In the genomic region with DNA sequence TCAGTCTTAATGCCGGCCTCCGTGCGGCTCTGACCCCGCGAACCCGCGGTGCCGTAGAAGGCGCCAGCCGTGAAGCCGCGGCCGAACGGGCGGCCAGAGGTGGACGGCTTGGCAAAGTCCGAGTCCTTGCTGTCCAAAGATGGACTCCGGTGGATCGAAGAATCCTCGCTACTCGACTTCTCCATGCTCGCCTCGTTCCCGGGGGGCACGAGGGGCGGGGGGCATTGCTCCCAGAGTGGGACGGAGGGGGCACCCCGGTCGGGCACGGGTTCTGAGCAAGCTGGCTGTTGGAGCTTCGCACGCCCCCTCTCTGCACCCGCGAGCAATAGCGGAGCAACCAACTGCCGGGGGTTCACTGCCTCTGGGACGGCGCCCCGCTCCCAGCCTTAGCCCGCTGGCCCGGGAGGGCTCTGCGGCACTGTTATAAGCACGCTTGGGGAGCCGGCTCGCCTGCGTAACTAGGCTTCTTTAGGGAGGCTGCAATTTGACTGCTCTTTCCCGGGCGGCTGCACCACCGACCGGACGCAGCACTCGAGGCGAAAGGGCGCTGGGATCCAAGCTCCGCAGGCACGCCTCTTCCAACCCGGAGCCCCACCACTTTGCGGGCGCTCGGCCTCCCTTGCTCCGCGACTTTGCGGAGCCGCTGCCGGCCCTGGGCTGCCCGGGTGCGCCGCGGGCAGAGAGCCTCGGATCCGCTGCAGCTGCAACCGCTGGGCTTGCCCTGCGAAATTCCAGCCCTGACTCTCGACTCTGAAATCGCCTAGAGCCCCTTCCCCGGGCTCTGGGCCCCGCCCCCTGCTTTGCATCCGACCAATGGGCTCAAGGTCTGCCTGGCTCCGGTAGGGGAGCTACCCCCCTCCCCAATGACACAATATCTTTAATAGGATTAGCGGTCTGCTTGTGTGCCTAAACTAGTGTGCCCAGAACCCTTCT, we compare ENCODE assay signal across 8 mouse cellular contexts.
A peak's percentile ranks its signal among the peaks of the same experiment; 100 is the strongest.
DNase-seq lines count a peak whose midpoint lies in the region; ATAC-seq and TF ChIP-seq lines count a peak whose summit lies in the region.

No protein-coding gene starts in this region.

- no peaks in the 10 kb centered on the region for H3K36me3 ChIP-seq in forebrain, embryonic 12.5 days (replicated peaks)
- H3K36me3 ChIP-seq in heart, postnatal 0 days (replicated peaks; ENCODE audit: control insufficient read depth, insufficient read depth, low read length) = no peaks in the 10 kb centered on the region

- peaks cover 11% of the 10 kb centered on the region; the same call in 1 of the 2 replicates for H3K4me1 ChIP-seq in brown adipose tissue, adult 24 weeks (ENCODE audit: control insufficient read depth, insufficient read depth, insufficient read length, low read length)
- H3K4me1 ChIP-seq in forebrain, embryonic 12.5 days = peaks cover 44% of the 10 kb centered on the region
- peaks cover 39% of the 10 kb centered on the region for H3K4me1 ChIP-seq in heart, postnatal 0 days (ENCODE audit: control insufficient read depth, insufficient read depth)

- POLR2A ChIA-PET in Patski (lab: Charles Lee) = no interaction called here

- H3K27ac ChIP-seq in brown adipose tissue, adult 24 weeks (replicated peaks; ENCODE audit: low read depth, low read length) = no peak overlapping the region
- H3K27ac ChIP-seq in forebrain, embryonic 12.5 days = peak overlapping the region; percentile 46
- peak overlapping the region; percentile 88 for H3K27ac ChIP-seq in heart, postnatal 0 days (ENCODE audit: low read depth)

- no peaks in the 10 kb centered on the region for H3K27me3 ChIP-seq in Patski
- peaks cover 78% of the 10 kb centered on the region for H3K27me3 ChIP-seq in forebrain, embryonic 12.5 days
- H3K27me3 ChIP-seq in heart, postnatal 0 days (ENCODE audit: control insufficient read depth, insufficient read depth, low read length) = no peaks in the 10 kb centered on the region

- no peak for TF ChIP-seq EP300 in heart, postnatal 0 days (IDR thresholded peaks at IDR 0.05; ENCODE audit: low read depth)

- H3K4me2 ChIP-seq in forebrain, embryonic 12.5 days = peak overlapping the region; percentile 97
- peak overlapping the region; percentile 76 for H3K4me2 ChIP-seq in heart, postnatal 0 days (ENCODE audit: low read depth, low read length)

- no peak for TF ChIP-seq CTCF in Patski (IDR thresholded peaks at IDR 0.05)
- TF ChIP-seq CTCF in heart, postnatal 0 days (IDR thresholded peaks at IDR 0.05; ENCODE audit: low read depth) = peak; percentile 31

- under 1% methylated on average over 74 of the region's 80 CpGs for WGBS in forebrain, embryonic 12.5 days
- 5% methylated on average over 80 of the region's 80 CpGs for WGBS in heart, postnatal 0 days

- H3K9ac ChIP-seq in forebrain, embryonic 12.5 days = peak overlapping the region; percentile 60
- peak overlapping the region; percentile 68 for H3K9ac ChIP-seq in heart, postnatal 0 days (replicated peaks; ENCODE audit: low read depth, low read length)

- in situ Hi-C loops in Patski (cut with MboI; ENCODE audit: low pct_unique_long_range_greater_than_20kb) = loop anchor here (5.0 kb wide), 3 partner anchors 52 to 108 kb away; a partner anchor contains a TSS

- ATAC-seq in Patski = peak; percentile 29
- peak; percentile 83 for ATAC-seq in forebrain, embryonic 12.5 days (ENCODE audit: low FRiP score)
- ATAC-seq in heart, postnatal 0 days (ENCODE audit: insufficient read depth, low read depth) = peak; percentile 76
- ATAC-seq in megakaryocyte progenitor cell, adult 5-6 weeks (replicated peaks; ENCODE audit: poor library complexity) = peak; percentile 18; the same call in 1 of the 2 replicates
- ATAC-seq in erythroid progenitor cell, adult 5-6 weeks (replicated peaks; ENCODE audit: low FRiP score, poor library complexity, severe bottlenecking) = no peak

- no peak for DNase-seq in Patski (ENCODE audit: low read depth, low spot score)
- DNase-seq in heart, postnatal 0 days (ENCODE audit: low spot score) = peak; percentile 90
- DNase-seq in kidney, postnatal 25 days = peak; percentile 45 to 65
- DNase-seq in skeletal muscle tissue, adult 2 months (ENCODE audit: low read depth, low spot score) = peak; percentile 42

- peak overlapping the region; percentile 61 for H3K4me3 ChIP-seq in brown adipose tissue, adult 24 weeks (ENCODE audit: insufficient read depth, low read depth, low read length)
- peak overlapping the region; percentile 56 for H3K4me3 ChIP-seq in forebrain, embryonic 12.5 days (replicated peaks)
- H3K4me3 ChIP-seq in heart, postnatal 0 days (ENCODE audit: low read depth, low read length) = peak overlapping the region; percentile 54

- CTCF ChIA-PET in Patski (lab: Charles Lee) = interaction anchor here (1.4 kb wide), 1 partner anchor 43 kb away, joined by 3 read pairs; no protein-coding TSS in a partner anchor

- H3K9me3 ChIP-seq in forebrain, embryonic 12.5 days = no peaks in the 10 kb centered on the region
- no peaks in the 10 kb centered on the region for H3K9me3 ChIP-seq in heart, postnatal 0 days (replicated peaks; ENCODE audit: control insufficient read depth, low read length)
